Mouse (Mus musculus) right cerebral cortex, postnatal 14 days (tissue): ENCODE data around the gene Tmem163.

Source experiments
- DNase-seq: peaks from one replicate; pipeline ENCODE4 v3.0.0; 2022

Gene Tmem163

DNA sequence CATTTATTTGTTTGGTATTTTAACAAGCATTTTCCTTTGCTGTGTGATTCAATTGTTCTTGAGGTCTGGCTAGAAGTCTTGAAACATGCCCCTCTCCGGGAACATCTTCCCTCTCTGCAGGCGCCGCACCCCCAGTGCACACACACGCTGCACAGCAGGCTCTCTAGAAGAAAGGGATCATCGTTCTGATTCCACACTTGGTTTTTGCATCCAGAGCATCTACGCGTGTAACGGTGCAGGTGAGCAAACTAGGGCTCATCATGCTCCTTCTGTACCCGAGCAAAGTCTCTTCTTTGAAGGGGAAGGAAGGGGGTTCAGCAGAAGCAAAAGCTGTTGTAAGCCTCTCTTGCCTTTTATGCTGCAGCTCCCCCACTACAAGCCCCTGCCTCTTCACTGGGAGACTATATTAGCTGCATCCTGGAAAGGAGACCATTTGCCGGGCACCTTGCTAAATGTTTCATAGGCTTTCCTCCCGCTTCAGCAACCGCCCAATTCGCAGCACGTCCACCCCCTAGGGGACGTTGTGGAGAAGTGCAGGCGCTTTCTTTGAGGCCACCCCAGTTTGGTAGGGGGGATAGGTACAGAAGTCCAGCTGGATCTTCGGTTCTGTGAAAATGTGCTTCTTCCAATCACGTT lies at the start of gene Tmem163:
Tmem163 (minus strand) TSS at position 51 of the 636 bp plus-strand sequence.
- peak; percentile 26 for DNase-seq

DNA sequence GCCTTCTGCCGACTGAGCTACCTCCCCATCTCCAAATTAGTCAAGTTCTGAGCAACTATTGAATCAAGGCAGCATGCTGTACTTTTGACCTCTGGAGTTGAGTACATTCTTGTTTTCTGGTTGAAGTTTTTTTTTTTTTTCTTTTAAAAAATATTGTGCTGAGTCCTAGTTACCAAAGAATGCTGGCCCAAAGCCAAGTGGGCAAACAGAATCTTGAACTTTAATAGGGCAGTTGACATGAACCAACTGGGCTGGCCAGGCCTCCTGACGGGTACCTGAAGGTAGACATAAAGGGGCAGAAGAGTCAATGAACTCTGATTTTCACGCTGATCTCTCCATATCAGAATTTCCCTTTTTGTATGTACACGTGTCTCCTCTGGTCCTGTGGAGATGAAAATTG lies 49.7 kb upstream of the Tmem163 start, which contains the start of gene Acmsd:
Acmsd (plus strand) TSS at position 318 of the 400 bp plus-strand sequence.
- no peak for DNase-seq

DNA sequence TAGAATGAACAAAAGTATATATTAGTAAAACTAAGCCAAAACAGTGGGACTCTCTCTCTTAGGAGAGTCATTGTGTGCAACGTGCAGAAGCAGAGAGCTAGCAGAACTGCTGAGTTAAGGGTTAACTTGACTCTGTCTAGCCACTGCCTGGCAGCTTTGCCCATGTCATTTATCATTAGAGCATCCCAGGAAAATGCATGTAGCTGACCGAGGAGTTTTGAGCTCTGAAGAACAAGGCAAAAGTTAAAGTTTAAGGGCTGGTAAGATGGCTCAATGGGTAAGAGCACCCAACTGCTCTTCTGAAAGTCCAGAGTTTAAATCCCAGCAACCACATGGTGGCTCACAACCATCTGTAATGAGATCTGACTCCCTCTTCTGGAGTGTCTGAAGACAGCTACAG lies 44.2 kb upstream of the Tmem163 start:
- no peak for DNase-seq

DNA sequence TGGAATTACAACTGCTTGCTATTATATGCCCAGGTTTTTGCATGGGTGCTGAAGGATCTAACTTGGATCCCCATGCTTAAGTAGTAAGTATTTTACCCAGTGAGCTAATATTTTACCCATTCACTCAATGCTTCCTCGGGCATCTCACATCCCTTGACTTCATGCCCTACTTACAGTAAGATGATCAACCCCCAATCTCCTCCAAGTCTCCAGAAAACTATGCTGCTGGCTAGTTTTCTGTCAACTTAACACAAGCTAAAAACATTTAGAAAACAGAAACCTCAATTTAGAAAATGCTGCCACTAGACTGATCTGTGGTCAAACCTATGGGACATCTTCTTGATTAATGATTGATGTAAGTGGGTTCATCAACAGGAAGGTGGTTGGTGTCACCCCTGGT lies 38.9 kb upstream of the Tmem163 start:
- no peak for DNase-seq

DNA sequence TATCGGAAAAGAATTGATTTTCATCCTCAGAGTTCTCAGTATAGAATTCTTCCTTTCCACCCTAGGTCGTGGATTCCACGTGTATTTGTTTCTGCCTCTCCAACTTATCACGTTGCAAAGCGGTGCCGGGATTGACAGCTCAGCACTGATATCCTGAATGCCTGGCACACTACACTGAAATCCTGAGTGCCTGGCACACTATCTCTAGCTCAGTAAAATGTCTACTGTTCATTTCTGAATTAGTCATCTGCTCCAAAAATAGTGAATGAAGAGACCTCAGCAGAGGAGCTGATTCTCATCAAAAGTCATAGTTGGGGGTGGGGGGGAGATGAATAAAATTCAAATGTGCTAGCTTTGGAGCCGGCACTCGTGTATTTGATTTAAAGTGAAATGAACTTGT lies 37.1 kb upstream of the Tmem163 start:
- DNase-seq = no peak

DNA sequence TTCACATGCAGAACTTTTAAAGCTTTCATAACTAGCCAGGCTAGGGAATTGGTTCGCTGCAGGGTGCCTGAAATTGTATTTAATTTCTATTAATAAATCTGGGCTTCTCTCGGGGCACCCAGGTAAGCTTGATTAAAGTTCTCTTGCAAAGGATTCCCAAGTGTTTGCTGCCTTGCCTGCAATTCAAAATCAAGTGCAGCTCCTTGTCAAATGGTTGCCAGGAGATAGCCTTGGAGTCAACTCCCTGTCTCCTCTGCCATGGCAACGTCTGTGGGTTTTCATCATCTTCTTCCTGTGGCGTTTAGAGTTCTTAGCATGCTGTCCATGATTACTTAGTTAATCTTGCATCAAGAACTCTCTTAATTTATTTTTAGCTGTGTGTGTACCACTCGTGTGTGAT lies 26.9 kb upstream of the Tmem163 start:
- DNase-seq = no peak

DNA sequence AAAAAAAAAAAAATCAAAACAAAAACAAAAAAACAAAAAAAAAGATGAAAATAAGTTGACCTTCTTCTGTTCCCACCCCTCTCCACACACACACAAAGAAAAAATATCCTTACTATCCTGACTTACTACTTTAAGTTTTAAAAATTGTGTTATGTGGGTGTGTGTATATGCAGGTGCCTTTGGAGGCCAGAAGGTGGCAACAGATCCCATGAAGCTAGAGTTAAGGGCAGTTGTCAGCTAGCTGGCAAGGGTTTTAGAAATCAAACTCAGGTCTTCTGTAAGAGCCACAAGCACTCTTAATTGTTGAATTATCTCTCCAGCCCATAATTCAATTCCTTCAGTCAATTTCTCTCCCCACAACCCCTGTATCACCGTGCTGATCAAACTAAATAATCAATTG lies 22.8 kb upstream of the Tmem163 start:
- no peak for DNase-seq

DNA sequence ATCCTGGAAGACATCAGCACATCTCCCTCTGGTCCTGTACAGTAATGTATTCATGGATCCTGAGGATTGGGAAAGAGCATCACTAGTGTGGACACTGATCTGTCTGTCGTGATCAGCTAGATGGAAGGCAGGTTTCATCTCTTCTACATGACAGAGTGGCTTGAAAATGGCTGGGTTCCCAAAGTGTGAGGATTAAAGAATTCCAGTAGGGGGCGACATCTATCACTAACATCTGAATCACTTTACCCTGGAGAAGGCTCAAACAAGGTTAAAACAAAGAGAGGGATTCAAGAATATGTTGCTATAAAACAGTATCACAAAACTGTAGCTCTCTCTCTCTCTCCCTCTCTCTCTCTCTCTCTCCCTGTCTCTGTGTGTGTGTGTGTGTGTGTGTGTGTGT lies 17.2 kb upstream of the Tmem163 start:
- DNase-seq = no peak

DNA sequence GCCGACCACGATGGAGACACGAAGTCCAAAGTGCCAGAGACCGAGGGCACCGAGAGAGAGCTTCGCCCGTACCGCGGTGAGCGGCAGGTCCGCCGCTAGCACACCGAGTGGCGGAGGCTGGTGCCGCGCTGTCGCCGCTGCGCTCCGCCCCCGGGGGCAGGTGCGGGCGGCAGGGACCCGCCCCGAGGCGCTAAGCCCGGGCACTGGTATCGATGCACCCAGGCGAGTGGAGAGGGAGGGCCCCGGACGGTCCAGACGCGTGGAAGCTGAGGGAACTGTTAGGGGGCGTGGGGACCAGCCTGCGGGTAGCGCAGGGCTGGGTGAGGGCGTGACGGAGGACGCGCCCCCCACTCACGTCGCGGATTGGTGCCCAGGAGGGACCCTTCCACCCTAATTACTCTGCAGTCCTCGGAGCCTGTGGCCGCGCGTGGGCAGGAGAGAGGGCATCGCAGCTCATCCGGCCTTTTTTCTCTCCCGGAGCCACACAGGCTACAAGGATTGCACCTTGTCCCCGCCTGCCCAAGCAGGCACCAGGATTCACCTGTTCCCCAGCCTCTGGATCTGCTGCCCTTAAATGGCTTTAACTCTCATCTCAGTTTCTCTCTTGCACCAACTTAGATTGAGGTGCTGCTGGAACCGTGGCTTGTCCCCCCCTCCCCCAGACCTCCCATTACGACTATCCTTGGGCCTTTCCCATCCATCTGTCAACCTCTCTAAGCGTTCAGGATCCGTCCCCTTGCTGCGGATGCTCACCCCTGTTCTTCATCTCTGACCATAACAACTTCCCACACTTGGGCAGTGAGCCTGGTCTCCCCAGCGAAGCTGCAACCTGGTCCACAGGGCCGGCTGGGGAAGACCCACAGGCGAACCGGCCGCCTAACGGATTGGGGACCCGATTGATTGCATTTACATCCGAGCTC lies 1.4 kb downstream of the Tmem163 start:
- DNase-seq = peak; percentile 13

DNA sequence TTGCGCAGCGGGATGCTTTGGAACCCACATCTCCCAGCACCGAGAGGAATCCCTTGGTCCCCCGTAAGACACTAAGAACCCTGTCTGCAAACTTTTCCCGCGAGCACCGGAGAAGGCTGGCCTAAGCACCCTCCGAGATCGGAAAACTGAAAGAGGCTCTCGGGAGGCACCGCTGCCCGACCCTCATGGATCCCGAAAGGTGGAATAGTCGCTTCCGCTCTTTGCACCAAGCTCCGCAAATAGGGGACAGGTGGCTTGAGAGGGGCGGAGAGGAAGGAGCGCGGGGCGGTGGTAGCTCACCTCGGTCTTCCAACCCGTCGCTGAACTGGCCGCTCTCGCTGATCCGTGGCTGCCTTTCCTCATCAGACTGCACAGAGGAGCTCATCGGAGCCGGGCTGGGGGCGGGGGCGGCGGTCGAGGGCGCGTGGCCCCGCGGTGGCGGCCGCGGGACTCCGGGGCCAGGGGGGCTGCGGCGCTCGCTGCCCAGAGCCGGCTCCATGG lies 2.2 kb downstream of the Tmem163 start:
- DNase-seq = no peak

DNA sequence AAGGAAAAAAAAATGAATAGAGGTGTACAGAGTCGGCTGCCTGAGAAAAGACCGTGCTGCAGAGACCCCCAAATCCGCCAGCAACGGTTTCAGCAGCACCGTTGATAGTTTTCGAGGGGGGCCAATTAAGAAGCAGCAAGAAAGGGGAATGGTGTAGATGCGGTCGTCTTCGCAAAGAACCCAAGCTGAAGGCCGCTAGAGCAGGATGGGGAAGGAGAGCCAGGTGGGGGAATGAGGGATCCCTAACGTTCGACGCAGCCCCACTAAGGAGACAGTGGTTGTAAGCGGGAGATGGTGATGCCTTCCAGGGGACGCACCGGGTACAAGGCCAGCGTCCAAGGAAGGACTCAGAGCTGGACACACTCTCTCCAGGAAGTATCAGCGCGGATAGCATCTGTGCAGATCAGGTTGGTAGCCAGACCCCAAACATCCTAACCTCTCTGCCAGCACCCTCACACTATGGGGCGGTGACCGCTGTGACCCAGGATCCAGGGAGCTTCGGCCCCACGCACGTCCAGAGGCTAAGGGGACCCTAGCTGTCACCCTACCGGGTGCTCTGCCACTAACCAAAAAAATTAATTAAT lies 2.7 kb downstream of the Tmem163 start:
- DNase-seq = no peak

DNA sequence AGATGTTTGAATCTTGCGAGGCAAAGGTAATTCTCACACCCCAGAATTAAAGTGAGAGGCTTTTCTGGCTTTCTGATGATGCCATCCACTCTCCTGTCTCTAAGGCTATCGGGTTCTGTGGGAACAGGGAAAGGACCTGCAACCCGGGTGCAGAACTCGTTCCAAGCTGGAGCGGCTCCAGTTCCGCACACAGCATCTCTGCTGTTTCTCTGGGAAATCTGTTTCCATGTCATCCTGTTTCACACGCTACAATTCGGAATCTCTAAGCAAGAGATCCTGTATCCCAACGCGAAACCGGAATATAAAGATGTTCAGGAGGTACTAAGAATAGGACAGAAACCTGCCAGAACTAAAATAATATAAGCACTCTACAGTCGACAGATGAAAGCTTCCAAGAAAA lies 3.2 kb downstream of the Tmem163 start:
- DNase-seq = peak; percentile 34

DNA sequence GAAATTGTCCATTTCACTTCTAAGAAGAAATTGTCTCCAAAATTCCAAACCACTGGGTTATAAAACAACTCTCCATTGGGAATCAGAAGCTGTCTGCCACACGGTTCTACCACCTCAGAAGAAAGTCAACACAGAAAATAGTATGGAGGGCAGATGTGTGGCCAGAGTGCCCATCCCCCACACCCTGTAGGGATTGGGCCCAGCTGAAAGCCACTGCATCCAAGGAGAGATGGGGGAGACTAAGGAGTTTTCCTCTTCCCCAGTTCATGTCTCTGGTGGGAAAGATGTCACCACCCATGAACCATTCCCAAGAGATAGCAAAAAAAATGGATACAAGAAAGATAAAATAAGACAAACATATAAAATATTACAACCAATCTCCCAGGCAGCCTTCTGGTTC lies 4.1 kb downstream of the Tmem163 start:
- DNase-seq = no peak

DNA sequence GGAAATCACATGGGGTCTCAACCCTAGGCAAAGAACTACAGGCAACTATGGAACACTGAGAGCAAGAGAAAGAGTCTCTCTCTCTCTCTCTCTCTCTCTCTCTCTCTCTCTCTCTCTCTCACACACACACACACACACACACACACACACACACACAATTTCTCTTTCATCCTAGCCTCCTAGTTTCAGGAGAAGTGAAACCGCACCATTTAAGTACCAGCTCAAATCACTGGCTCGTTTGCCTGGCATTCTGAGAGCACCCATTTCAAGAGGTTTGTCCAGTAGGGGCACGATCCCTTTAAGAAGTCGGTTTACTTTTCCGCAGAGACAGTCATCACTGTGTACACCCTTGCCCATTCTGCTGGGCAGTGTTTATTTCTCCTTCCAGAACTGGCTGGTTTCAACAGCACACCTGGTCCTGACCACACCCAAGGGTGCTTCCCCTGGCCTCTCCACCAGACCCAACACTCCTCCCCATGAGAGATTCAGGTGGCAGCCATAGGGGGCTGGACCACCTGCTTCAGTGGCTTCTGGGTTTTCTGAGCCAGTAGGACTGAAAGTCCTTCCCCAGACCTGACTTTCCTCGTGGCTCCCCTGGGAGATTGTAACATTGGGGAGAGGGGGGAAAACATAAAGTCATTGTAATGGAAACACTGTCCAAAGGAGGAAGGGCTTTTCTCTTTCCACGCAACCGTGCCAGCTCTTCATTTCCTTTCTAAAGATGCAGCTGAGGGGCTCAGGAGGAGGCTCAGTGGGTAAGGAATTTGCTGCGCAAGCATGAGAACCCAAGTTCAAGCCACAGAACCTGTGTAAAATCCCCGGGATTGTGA lies 5.9 kb downstream of the Tmem163 start:
- DNase-seq = no peak

DNA sequence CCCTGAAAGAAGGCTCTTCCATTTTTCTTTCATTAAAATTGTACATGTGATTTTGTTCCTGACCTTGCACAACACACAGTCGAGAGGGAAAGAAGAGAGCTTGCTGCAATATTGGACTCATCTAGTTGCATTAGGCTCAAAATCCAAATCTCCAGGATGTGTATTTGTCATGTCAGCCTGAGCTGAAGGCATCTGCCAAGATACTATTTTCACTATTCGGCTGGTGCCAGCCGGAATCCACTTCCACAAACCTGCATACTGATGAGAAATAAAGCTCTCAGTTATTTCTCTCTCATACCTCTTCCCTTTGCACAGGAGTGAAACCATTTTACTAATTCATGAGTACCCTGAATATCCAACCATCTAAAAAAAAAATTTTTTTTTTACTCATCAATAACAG lies 11.2 kb downstream of the Tmem163 start:
- no peak for DNase-seq

DNA sequence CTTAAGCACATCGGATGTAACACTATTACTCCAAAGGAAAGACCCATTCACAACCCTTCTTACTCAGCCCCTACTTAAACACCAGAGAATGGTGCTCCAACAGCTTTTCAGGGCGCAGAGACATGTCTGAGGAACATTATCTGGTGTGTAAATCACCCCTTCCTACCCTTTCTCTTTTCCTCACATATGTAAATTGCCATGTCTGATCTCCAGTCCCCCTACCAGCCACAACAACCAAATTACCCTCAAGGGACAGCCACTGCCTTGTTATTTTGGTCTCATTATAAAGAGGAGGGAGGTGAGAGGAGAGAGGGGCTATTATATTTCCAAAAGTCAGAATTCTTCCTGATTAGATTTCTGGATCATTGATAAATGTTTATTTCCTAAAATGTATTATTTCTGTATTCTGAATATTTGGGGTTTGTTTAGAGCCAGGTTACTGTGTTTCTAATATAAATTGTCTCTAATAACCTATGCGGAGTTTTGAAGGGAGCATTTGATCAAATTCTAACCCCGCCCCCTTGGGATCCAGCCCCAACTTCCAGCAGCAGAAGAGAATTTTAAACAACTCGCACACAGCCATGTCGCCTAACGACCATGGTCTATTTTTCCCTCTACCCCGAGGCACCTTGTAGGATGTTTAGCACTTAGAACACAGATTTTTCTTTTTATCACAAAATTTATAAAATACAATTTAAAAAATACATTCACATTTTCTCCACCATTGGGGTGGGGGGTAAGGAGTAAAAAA lies 12.1 kb downstream of the Tmem163 start:
- no peak for DNase-seq

DNA sequence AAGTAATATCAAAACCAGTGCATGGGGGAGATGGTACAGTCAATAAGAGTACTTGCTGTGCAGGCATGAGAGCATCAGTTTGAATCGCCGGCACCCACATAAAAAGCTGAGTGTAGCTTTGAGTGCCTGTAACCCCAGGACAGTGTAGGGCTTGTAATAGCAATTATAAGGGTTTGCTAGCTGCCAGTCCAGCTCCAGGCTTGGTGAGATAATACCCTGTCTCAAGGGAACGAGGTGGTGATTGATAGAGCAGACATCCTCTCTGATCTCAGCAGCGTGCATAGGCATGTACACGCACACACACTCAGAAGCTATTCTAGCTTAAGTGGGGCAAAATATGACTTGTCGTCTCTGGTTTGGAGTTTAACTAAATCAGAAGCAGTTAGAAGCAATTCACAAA lies 13.1 kb downstream of the Tmem163 start:
- no peak for DNase-seq

DNA sequence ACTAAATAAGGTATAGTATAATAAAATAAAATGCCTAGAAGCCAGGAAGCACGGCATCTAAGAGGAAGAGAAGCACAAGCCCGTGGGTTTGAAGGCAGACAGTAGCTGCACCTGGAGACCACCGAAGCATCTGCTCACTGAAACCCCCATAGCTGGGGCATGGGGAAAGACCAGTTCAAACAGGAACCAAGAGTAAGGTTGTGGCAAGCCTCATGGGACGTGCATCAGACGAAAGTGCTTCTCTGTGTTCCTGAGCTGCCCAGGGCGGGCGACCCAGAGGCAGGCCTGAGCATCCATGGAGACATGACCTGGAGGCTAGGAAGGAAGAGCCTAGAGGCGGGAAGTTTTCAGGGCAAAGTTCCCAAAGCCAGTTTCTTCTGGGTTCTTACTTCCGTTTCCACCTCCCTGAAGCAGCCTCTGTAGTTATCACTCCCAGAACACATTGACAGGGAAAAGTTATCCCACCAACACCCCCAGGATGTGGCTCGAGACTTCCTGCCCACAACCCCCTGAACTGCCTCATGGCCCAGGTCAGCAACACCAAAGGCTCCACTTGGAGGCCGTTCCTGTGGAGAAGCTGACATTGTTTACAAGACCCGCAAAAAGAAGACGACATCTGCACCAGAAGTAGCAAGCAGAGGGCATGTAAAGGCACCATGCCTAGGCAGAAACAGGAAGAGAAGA lies 16.8 kb downstream of the Tmem163 start:
- no peak for DNase-seq

DNA sequence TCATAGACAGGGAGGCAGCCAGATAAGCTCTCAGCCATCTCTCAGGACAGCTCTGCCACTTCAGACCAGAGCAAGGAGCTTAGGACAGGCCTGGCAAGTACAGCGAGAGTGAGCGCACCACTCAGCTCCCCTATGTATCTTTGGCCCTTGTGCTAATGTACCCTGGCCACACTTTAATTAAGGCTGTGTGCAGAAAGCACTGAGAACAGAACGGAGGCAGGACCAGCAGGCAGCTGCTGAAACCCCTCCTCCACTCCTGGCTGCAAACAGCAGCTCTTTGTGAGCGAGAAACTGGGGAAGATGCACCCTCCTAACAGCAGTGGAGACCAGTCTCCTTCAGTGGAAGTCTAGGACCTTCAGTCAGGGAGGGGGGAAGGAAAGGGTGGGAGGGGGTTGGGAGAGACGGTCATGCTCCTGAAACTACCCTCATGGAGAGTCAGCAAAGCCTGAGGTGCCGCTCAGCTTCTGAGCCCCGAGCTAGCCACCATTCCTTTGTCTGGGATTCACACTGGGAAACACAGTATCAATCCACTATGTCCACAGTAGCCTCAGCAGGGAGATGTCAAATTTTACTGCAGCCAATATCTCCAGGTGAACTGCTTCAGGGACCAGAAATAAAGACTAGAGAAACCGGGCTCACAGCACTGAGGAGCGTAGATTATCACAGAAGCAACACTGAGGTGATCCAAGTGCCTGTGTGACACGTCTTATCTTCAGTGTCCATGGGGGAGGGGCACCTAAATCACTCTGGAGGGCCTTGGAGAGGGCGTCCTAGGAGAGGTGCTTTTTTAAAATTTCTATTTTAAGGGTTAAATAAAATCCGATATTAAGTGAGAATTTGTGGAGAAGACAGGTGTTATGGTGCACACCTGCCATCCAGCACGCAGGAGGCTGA lies 18.0 kb downstream of the Tmem163 start:
- peak; percentile 12 for DNase-seq

DNA sequence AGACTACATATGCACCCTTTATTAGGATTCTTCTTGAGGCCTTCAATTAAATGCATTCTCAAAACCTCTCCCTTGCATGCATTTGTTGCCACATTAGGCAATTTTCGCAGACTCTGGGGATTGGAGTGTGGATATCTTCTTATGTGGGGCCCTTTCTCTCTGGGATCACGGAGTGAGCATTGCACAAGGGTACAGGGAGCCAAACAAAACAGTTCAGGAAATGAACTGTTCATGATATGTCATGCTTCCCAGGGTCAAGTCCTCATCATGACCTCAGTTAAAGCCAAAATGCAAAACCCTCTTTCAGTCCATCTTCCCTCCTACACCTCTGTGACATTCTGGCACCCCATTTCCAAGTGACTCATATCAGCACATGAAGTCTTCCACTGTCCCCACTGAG lies 27.8 kb downstream of the Tmem163 start:
- no peak for DNase-seq
